Mouse (Mus musculus) granulocyte monocyte progenitor cell, adult 5-6 weeks (primary cell): ENCODE data around the gene Gm9507. TPM values are rescaled to one million over a fixed set of nuclear protein-coding genes. Genes with fewer than 3 reads are reported as not detected.
"Not testable (repeated sequence)": the region's sequence is repeated elsewhere in the genome, so short reads cannot be mapped to it uniquely, and the experiment has no call there.

Experiments
- ATAC-seq: replicated peaks from 2 replicates; pipeline ENCODE4 v1.8.0; 2016; ENCODE audit warnings: mild to moderate bottlenecking, moderate TSS enrichment, inconsistent platforms; ENCODE audit not compliant: poor library complexity, severe bottlenecking
- total RNA-seq, 2 experiments: library from RNA; stranded (forward) in 1 of 2; stranded (reverse) in 1 of 2; fragments of 200-712, 200-1000 nt in 1 of 2; fragments of >200 nt in 1 of 2; fragmentation: Nextera tagmentation in 1 of 2; gene quantifications; 2 replicates each; pipeline ENCODE4 v1.2.3; 2014 to 2017

Gene Gm9507
- total RNA-seq, 2 experiments from 2014 or later, result not detected

- ATAC-seq, result not testable (repeated sequence)
Observed at GRCm38 (mm10) chr10:77776844-77777243, 34.8 kb downstream of the Gm9507 start, which contains the start of gene Gm7138. Gene Gm7138 (minus strand): TSS chr10:77776944.

- not testable (repeated sequence) for ATAC-seq
Observed at GRCm38 (mm10) chr10:77772142-77772541, 39.5 kb downstream of the Gm9507 start.

- not testable (repeated sequence) for ATAC-seq
Observed at GRCm38 (mm10) chr10:77771225-77771624, 40.4 kb downstream of the Gm9507 start, which contains the start of gene Gm3238. Gene Gm3238 (minus strand): TSS chr10:77771325.

- no peak for ATAC-seq
Observed at GRCm38 (mm10) chr10:77769727-77770126, 41.9 kb downstream of the Gm9507 start.

Other genes with a start within 250 kb of the Gm9507 start
Only the 30 nearest of the 33 such genes appear.
- 60.0 and 78.8 TPM in 2 replicates for gene Sumo3, start 205.7 kb downstream of the Gm9507 start, total RNA-seq (2014; fragmentation: Nextera tagmentation)
- gene Sumo3, start 205.7 kb downstream of the Gm9507 start, total RNA-seq (2017), result 197 and 205 TPM in 2 replicates
- gene Gm49325, start 205.6 kb downstream of the Gm9507 start, total RNA-seq (2014; fragmentation: Nextera tagmentation), result not detected in 2 replicates
- gene Gm49325, start 205.6 kb downstream of the Gm9507 start, total RNA-seq (2017), result 1.6 TPM in 1 of 2 replicates, not detected in the other
- gene Ube2g2, start 189.6 kb downstream of the Gm9507 start, total RNA-seq (2014; fragmentation: Nextera tagmentation), result 39.6 and 42.0 TPM in 2 replicates
- 29.5 and 53.3 TPM in 2 replicates for gene Ube2g2, start 189.6 kb downstream of the Gm9507 start, total RNA-seq (2017)
- 0.90 TPM in 1 of 2 replicates, not detected in the other for gene Tspear, start 125.3 kb downstream of the Gm9507 start, total RNA-seq (2014; fragmentation: Nextera tagmentation)
- gene Tspear, start 125.3 kb downstream of the Gm9507 start, total RNA-seq (2017), result 0.05 TPM in 1 of 2 replicates, not detected in the other
- not detected in 2 replicates for gene Gm19402, start 121.1 kb downstream of the Gm9507 start, total RNA-seq (2014; fragmentation: Nextera tagmentation)
- not detected in 2 replicates for gene Gm19402, start 121.1 kb downstream of the Gm9507 start, total RNA-seq (2017)
- not detected in 2 replicates for gene Gm9508, start 114.6 kb downstream of the Gm9507 start, total RNA-seq (2014; fragmentation: Nextera tagmentation)
- not detected in 2 replicates for gene Gm9508, start 114.6 kb downstream of the Gm9507 start, total RNA-seq (2017)
- not detected in 2 replicates for gene Gm10272, start 105.2 kb downstream of the Gm9507 start, total RNA-seq (2014; fragmentation: Nextera tagmentation)
- gene Gm10272, start 105.2 kb downstream of the Gm9507 start, total RNA-seq (2017), result not detected in 2 replicates
- not detected in 2 replicates for gene Gm10024, start 100.4 kb downstream of the Gm9507 start, total RNA-seq (2014; fragmentation: Nextera tagmentation)
- gene Gm10024, start 100.4 kb downstream of the Gm9507 start, total RNA-seq (2017), result not detected in 2 replicates
- not detected in 2 replicates for gene Gm10142, start 96.0 kb downstream of the Gm9507 start, total RNA-seq (2014; fragmentation: Nextera tagmentation)
- not detected in 2 replicates for gene Gm10142, start 96.0 kb downstream of the Gm9507 start, total RNA-seq (2017)
- not detected in 2 replicates for gene Krtap12-1, start 91.2 kb downstream of the Gm9507 start, total RNA-seq (2014; fragmentation: Nextera tagmentation)
- not detected in 2 replicates for gene Krtap12-1, start 91.2 kb downstream of the Gm9507 start, total RNA-seq (2017)
- gene Gm10100, start 85.4 kb downstream of the Gm9507 start, total RNA-seq (2014; fragmentation: Nextera tagmentation), result not detected in 2 replicates
- gene Gm10100, start 85.4 kb downstream of the Gm9507 start, total RNA-seq (2017), result not detected in 2 replicates
- gene Gm18596, start 69.2 kb downstream of the Gm9507 start, total RNA-seq (2014; fragmentation: Nextera tagmentation), result not detected in 2 replicates
- not detected in 2 replicates for gene Gm18596, start 69.2 kb downstream of the Gm9507 start, total RNA-seq (2017)
- not detected in 2 replicates for gene Gm9736, start 60.5 kb downstream of the Gm9507 start, total RNA-seq (2014; fragmentation: Nextera tagmentation)
- gene Gm9736, start 60.5 kb downstream of the Gm9507 start, total RNA-seq (2017), result not detected in 2 replicates
- gene Gm3233, start 52.2 kb downstream of the Gm9507 start, total RNA-seq (2014; fragmentation: Nextera tagmentation), result not detected in 2 replicates
- gene Gm3233, start 52.2 kb downstream of the Gm9507 start, total RNA-seq (2017), result not detected in 2 replicates
- gene Gm3238, start 40.5 kb downstream of the Gm9507 start, total RNA-seq (2014; fragmentation: Nextera tagmentation), result not detected in 2 replicates
- not detected in 2 replicates for gene Gm3238, start 40.5 kb downstream of the Gm9507 start, total RNA-seq (2017)
- not detected in 2 replicates for gene Gm7138, start 34.9 kb downstream of the Gm9507 start, total RNA-seq (2014; fragmentation: Nextera tagmentation)
- gene Gm7138, start 34.9 kb downstream of the Gm9507 start, total RNA-seq (2017), result not detected in 2 replicates
- gene Gm3250, start 29.3 kb downstream of the Gm9507 start, total RNA-seq (2014; fragmentation: Nextera tagmentation), result not detected in 2 replicates
- not detected in 2 replicates for gene Gm3250, start 29.3 kb downstream of the Gm9507 start, total RNA-seq (2017)
- not detected in 2 replicates for gene Gm7137, start 23.6 kb downstream of the Gm9507 start, total RNA-seq (2014; fragmentation: Nextera tagmentation)
- not detected in 2 replicates for gene Gm7137, start 23.6 kb downstream of the Gm9507 start, total RNA-seq (2017)
- gene Gm9639, start 16.8 kb downstream of the Gm9507 start, total RNA-seq (2014; fragmentation: Nextera tagmentation), result not detected in 2 replicates
- not detected in 2 replicates for gene Gm9639, start 16.8 kb downstream of the Gm9507 start, total RNA-seq (2017)
- not detected in 2 replicates for gene Gm19668, start 12.7 kb downstream of the Gm9507 start, total RNA-seq (2014; fragmentation: Nextera tagmentation)
- gene Gm19668, start 12.7 kb downstream of the Gm9507 start, total RNA-seq (2017), result not detected in 2 replicates
- not detected in 2 replicates for gene Gm2696, start 2.8 kb upstream of the Gm9507 start, total RNA-seq (2014; fragmentation: Nextera tagmentation)
- gene Gm2696, start 2.8 kb upstream of the Gm9507 start, total RNA-seq (2017), result not detected in 2 replicates
- gene Krtap10-4, start 15.3 kb upstream of the Gm9507 start, total RNA-seq (2014; fragmentation: Nextera tagmentation), result not detected in 2 replicates
- not detected in 2 replicates for gene Krtap10-4, start 15.3 kb upstream of the Gm9507 start, total RNA-seq (2017)
- 0.75 TPM in 1 of 2 replicates, not detected in the other for gene Krtap10-10, start 24.1 kb upstream of the Gm9507 start, total RNA-seq (2014; fragmentation: Nextera tagmentation)
- gene Krtap10-10, start 24.1 kb upstream of the Gm9507 start, total RNA-seq (2017), result not detected in 2 replicates
- gene Gm36176, start 35.0 kb upstream of the Gm9507 start, total RNA-seq (2014; fragmentation: Nextera tagmentation), result not detected in 2 replicates
- not detected in 2 replicates for gene Gm36176, start 35.0 kb upstream of the Gm9507 start, total RNA-seq (2017)
- not detected in 2 replicates for gene Gm10318, start 41.0 kb upstream of the Gm9507 start, total RNA-seq (2014; fragmentation: Nextera tagmentation)
- gene Gm10318, start 41.0 kb upstream of the Gm9507 start, total RNA-seq (2017), result not detected in 2 replicates
- not detected in 2 replicates for gene Gm3285, start 50.1 kb upstream of the Gm9507 start, total RNA-seq (2014; fragmentation: Nextera tagmentation)
- gene Gm3285, start 50.1 kb upstream of the Gm9507 start, total RNA-seq (2017), result not detected in 2 replicates
- gene Lrrc3, start 90.7 kb upstream of the Gm9507 start, total RNA-seq (2014; fragmentation: Nextera tagmentation), result not detected in 2 replicates
- not detected in 2 replicates for gene Lrrc3, start 90.7 kb upstream of the Gm9507 start, total RNA-seq (2017)
- gene Trpm2, start 158.7 kb upstream of the Gm9507 start, total RNA-seq (2014; fragmentation: Nextera tagmentation), result 1.9 and 9.1 TPM in 2 replicates
- 1.9 and 3.6 TPM in 2 replicates for gene Trpm2, start 158.7 kb upstream of the Gm9507 start, total RNA-seq (2017)
- gene 1810043G02Rik, start 166.7 kb upstream of the Gm9507 start, total RNA-seq (2014; fragmentation: Nextera tagmentation), result 8.8 and 9.1 TPM in 2 replicates
- 7.4 and 9.9 TPM in 2 replicates for gene 1810043G02Rik, start 166.7 kb upstream of the Gm9507 start, total RNA-seq (2017)
- 30.6 and 39.4 TPM in 2 replicates for gene Pfkl, start 198.2 kb upstream of the Gm9507 start, total RNA-seq (2014; fragmentation: Nextera tagmentation)
- 39.6 and 43.5 TPM in 2 replicates for gene Pfkl, start 198.2 kb upstream of the Gm9507 start, total RNA-seq (2017)